Mouse (Mus musculus) hindbrain, embryonic 15.5 days (tissue): ENCODE results near the gene Aagab. TPM values are rescaled to one million over a fixed set of nuclear protein-coding genes. Genes with fewer than 3 reads are reported as not detected.

Experiments used
- ATAC-seq: fragments of 200-750 bp; cut with Nextera tagmentation; 2 replicates; pipeline ENCODE4 v1.8.0; 2017; ENCODE audit warnings: low read depth, moderate number of reproducible peaks, moderate TSS enrichment; ENCODE audit not compliant: low FRiP score
- H3K27ac ChIP-seq: fragments of 300-500 bp; sonication (generic); replicated peaks from 2 replicates; pipeline ENCODE4 v1.5.1; 2015; ENCODE audit warnings: mild to moderate bottlenecking, inconsistent platforms
- H3K27me3 ChIP-seq: fragments of 300-500 bp; sonication (generic); 2 replicates; pipeline ENCODE4 v1.6.1; 2015; ENCODE audit warnings: control low read depth, inconsistent platforms
- H3K36me3 ChIP-seq: fragments of 300-500 bp; sonication (generic); 2 replicates; pipeline ENCODE4 v1.6.1; 2015; ENCODE audit warnings: control low read depth, inconsistent platforms
- H3K4me1 ChIP-seq: fragments of 300-500 bp; sonication (generic); replicated peaks from 2 replicates; pipeline ENCODE4 v1.6.1; 2015; ENCODE audit warnings: control low read depth, inconsistent platforms
- H3K4me2 ChIP-seq: fragments of 300-500 bp; sonication (generic); 2 replicates; pipeline ENCODE4 v1.6.1; 2015; ENCODE audit warnings: moderate library complexity, mild to moderate bottlenecking, inconsistent platforms
- H3K4me3 ChIP-seq: fragments of 300-500 bp; sonication (generic); 2 replicates; pipeline ENCODE4 v1.5.1; 2015; ENCODE audit warnings: mild to moderate bottlenecking, inconsistent platforms
- H3K9ac ChIP-seq: fragments of 300-500 bp; sonication (generic); 2 replicates; pipeline ENCODE4 v1.6.1; 2015; ENCODE audit warnings: inconsistent platforms
- H3K9me3 ChIP-seq: fragments of 300-500 bp; sonication (generic); 2 replicates; pipeline ENCODE4 v1.6.1; 2016; ENCODE audit warnings: control low read depth, inconsistent platforms
- WGBS: fragments of 180-500 bp; shearing (Covaris S2); methylation state at CpG from one replicate; pipeline ENCODE4 v1.1.7; 2015; 5-methylcytosine and 5-hydroxymethylcytosine counted together
- polyA plus RNA-seq: library from polyadenylated mRNA; unstranded; fragments of >200 nt; fragmentation: Nextera tagmentation; extraction: Ambion mirVana; gene quantifications from 2 replicates; pipeline ENCODE4 v1.2.1, GENCODE M21; 2015

Gene Aagab
- polyA plus RNA-seq, 1 experiment from 2014 or later = 64.0 TPM

- H3K27ac ChIP-seq = no peak overlapping the region
- H3K9ac ChIP-seq = no peak overlapping the region
- ATAC-seq = no peak
- H3K4me3 ChIP-seq = no peak overlapping the region
- H3K27me3 ChIP-seq = no peaks in the 10 kb centered on the region
- no peak overlapping the region for H3K4me2 ChIP-seq
- no peaks in the 10 kb centered on the region for H3K9me3 ChIP-seq
- H3K4me1 ChIP-seq = no peaks in the 10 kb centered on the region
- WGBS = 92% methylated on average over 6 of the region's 6 CpGs
- no peaks in the 10 kb centered on the region for H3K36me3 ChIP-seq
These were observed 81.8 kb downstream of the Aagab start for GRCm38 (mm10) chr9:63684277-63684676.

- ATAC-seq = no peak
- Histone ChIP-seq H3K27me3 (no peaks in the 10 kb centered on the region), H3K27ac (no peak overlapping the region), H3K36me3 (no peaks in the 10 kb centered on the region), H3K4me2 (no peak overlapping the region), H3K9ac (no peak overlapping the region), H3K9me3 (no peaks in the 10 kb centered on the region), H3K4me3 (no peak overlapping the region), H3K4me1 (no peaks in the 10 kb centered on the region)
- WGBS = 55% methylated on average over 5 of the region's 5 CpGs
These were observed 82.9 kb downstream of the Aagab start for GRCm38 (mm10) chr9:63685352-63685751.

DNA sequence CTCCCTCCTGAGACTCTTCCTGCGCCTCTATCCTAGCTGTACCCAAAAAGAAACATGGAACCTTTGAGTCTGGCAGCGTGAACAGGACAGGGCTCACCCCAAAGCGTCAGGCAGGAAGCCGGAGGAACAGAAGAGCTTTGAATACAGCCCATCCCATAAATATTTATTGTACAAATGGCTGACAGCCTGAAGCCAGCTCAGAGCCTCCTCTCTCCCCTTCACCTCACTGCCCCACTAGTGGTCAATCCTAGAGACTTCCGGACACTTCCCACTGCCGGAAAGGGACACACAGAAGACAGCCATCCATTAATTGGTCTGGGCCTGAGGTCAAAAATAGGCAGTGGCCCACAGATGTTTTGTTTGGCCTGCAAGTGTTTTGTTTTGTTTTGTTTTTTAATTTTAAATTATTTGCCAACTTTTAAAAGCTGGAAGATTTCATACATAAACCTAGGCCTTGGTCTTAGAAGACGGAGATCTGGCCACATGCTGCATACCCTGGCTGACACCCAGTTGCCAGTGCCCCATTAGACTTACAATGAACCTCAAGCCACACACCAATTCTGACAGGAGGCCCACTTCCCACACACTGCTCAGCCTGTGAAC is 85.1 kb downstream of the Aagab start:
- no peak overlapping the region for H3K27ac ChIP-seq
- H3K9ac ChIP-seq = no peak overlapping the region
- 73% methylated on average over 7 of the region's 7 CpGs for WGBS
- no peaks in the 10 kb centered on the region for H3K4me1 ChIP-seq
- H3K4me3 ChIP-seq = no peak overlapping the region
- no peaks in the 10 kb centered on the region for H3K27me3 ChIP-seq
- ATAC-seq = no peak
- H3K36me3 ChIP-seq = no peaks in the 10 kb centered on the region
- H3K4me2 ChIP-seq = no peak overlapping the region
- H3K9me3 ChIP-seq = no peaks in the 10 kb centered on the region

DNA sequence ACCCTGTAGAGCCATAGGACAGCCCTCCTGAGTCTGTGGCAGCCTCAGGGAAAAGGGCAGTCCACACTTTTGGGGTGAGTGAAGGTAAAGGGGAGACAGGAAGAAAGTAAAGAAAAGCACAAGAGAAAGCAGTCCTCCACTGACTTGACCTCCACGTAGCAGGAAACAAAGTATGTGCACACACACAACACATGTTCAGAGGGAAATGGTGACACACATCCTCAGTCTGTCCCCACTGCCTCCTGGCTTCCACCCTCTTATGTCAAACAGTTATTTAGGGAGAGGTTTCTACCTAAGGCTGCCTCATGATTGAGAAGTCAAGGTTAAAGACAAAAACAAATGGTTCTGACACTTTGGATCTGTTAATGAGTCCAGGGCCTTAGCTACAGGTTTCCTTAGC is 88.1 kb downstream of the Aagab start:
- Histone ChIP-seq H3K4me2 (no peak overlapping the region), H3K27me3 (no peaks in the 10 kb centered on the region), H3K4me1 (no peaks in the 10 kb centered on the region), H3K36me3 (no peaks in the 10 kb centered on the region), H3K9me3 (no peaks in the 10 kb centered on the region), H3K4me3 (no peak overlapping the region), H3K27ac (no peak overlapping the region), H3K9ac (no peak overlapping the region)
- ATAC-seq = no peak
- 97% methylated on average over 1 of the region's 1 CpGs for WGBS

DNA sequence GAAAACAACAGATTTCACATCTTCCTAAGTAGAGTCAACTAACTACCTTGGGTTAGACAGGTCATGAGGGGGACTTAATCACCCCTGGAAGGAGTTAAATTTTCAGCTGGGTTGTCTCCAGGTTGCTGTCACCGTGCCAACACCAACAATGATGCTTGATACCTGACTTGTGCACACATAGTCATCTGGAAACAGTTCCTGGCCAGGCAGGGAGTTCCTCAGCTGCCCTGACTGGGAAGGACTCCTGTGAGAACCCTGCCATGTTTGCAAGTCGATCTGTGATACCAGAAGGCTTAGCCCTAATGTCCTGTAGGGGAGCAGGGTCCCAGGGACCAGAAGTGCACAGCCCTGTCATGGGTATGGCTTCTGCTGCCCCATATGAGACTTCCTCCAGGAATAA is 89.5 kb downstream of the Aagab start:
- no peaks in the 10 kb centered on the region for H3K27me3 ChIP-seq
- WGBS = 77% methylated on average over 2 of the region's 2 CpGs

More for the DNA sequence above, 89.5 kb downstream of the Aagab start:
- no peak overlapping the region for H3K27ac ChIP-seq
- H3K4me2 ChIP-seq = no peak overlapping the region
- ATAC-seq = no peak
- no peak overlapping the region for H3K4me3 ChIP-seq
- no peaks in the 10 kb centered on the region for H3K9me3 ChIP-seq
- H3K9ac ChIP-seq = no peak overlapping the region
- H3K36me3 ChIP-seq = no peaks in the 10 kb centered on the region
- peaks cover 6% of the 10 kb centered on the region for H3K4me1 ChIP-seq

Other genes starting within 250 kb of the Aagab start
- gene Map2k5, start 224.8 kb upstream of the Aagab start, polyA plus RNA-seq = 32.1 and 35.1 TPM in 2 replicates
- 70.0 and 70.2 TPM in 2 replicates for gene 2300009A05Rik, start 203.4 kb upstream of the Aagab start, polyA plus RNA-seq
- gene Iqch, start 167 bp upstream of the Aagab start, polyA plus RNA-seq = 0.13 and 0.22 TPM in 2 replicates
- 9.6 and 10.6 TPM in 2 replicates for gene Smad3, start 155.3 kb downstream of the Aagab start, polyA plus RNA-seq